Mouse (Mus musculus) mesoderm, embryonic 11.5 days (tissue): Measurements from ENCODE around the gene Rab8a.

ENCODE experiments used
- DNase-seq: peaks from one replicate; pipeline ENCODE4 v3.0.0-alpha.2; 2012; ENCODE audit warnings: low read depth, low spot score

The Rab8a gene

DNA sequence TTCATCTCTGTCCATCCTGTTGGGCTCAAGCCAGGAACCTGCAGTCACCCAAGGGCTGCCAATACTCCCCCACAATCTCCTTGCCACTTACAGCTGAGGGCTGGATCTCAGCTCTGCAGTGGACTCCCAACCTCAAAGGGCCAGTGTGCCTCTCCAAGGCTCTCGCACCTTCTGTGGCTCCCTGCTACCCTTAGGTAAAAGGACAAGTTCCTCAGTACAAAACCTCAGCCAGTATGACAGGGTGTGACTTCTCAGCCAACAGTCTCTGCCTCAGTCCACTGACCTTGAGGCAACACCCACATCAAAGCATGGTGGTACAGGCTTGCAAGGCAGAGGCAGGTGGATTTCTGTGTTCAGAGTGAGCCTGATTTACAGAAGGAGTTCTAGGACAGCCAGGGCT lies 50.8 kb downstream of the Rab8a start:
- no peak for DNase-seq

DNA sequence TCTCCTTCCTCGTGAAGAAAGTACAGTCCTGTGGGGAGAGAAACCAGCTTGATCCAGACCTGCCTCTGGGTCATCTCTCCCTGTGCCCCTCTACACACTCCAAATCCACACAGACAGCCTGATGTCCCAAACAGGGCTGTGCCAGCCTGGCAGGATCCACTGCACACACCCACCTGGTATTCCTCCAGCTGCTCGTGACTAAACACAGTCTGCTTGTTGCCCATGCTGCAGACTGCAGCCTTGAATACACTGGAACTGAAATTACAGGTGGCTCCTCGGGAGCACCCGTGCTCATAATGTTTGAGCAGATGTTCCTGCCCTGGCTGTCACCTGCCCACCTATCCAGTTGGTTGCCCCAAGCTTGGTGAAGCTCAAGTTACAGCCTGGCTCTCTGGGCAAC lies 51.8 kb downstream of the Rab8a start, which contains the start of gene Cib3:
Cib3 (minus strand) TSS at position 87 of the 400 bp plus-strand sequence.
- no peak for DNase-seq

DNA sequence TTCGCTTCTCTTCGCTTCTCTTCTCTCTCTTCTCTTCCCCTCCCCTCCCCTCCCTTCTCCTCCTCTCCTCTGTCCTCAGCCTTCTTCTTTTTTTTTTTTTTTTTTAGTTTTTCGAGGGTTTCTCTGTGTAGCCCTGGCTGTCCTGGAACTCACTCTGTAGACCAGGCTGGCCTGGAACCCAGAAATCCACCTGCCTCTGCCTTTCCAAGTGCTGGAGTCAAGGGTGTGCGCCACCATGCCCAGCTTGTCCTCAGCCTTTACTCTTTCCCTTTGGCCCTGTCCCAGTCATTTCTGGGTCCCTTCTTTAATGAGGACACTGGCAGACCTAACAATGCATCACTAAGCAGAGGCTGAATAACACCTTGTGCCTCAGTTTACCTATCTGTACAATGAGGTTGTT lies 52.5 kb downstream of the Rab8a start, which contains the start of gene Gm11034:
Gm11034 (minus strand) TSS at position 101 of the 400 bp plus-strand sequence.
- no peak for DNase-seq

DNA sequence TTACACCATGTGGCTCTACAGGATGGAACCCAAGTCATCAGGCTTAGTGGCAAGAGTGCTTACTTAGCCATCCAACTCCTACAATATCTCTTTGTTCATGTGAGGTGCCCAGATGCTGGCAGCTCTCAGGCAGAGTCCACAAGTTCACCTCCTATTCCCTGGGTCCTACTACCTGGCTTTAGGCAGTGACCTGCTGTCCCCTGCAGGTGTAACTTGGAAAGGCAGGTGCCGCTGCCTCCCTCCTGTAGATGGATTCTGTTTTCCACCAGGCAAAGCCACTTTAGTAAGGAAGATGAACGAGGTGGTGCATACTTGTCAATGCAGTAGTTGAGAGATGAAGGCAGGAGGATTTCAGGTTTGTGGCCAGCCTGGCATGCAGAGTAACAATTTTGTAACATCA lies 54.1 kb downstream of the Rab8a start:
- no peak for DNase-seq

DNA sequence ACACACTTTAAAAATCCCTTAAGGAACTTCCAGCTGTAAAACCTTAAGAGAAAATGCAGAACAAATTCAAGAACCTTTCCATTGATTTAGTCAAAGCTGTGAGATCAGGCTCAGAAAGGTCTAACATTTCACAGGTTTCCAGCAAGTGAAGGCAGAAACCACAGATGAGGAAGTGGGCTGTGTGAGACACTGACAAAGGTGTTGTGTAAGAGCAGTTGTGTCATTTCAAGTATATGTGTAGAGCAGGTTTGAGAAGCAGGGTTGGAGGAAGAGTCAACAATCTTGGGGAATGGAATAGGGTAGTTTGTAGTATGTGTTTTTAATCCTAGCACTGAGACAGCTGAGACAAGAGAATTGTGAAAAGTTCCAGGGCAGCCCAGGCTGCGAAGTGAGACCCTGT lies 54.9 kb downstream of the Rab8a start:
- no peak for DNase-seq

DNA sequence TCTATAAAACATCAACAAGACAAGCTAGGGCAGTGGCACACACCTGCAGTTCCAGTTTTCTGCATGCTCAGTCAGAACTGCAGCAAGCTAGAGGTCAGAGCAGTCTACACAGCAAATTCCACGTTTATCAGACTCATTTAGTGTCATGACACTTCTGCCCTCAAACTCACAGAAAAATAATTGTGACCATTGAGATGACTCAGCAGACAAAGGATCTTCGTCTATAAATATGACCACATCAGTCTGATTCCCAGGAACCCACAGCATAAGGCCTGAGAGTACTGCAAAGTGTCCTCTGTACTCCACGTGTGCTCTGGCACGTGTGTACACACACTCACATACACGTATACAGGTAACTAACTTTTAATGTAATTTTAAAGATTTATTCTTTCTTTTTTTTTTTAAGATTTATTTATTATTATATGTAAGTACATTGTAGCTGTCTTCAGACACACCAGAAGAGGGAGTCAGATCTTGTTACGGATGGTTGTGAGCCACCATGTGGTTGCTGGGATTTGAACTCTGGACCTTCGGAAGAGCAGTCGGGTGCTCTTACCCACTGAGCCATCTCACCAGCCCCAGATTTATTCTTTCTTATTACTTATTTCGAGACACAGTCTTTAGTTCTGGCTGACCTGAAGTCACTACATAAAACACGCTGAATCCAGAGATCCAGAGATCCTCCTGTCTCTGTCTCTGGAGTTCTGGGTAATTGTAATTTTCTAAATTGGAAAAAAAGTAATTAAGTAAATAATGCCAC lies 58.0 kb downstream of the Rab8a start:
- DNase-seq = no peak

DNA sequence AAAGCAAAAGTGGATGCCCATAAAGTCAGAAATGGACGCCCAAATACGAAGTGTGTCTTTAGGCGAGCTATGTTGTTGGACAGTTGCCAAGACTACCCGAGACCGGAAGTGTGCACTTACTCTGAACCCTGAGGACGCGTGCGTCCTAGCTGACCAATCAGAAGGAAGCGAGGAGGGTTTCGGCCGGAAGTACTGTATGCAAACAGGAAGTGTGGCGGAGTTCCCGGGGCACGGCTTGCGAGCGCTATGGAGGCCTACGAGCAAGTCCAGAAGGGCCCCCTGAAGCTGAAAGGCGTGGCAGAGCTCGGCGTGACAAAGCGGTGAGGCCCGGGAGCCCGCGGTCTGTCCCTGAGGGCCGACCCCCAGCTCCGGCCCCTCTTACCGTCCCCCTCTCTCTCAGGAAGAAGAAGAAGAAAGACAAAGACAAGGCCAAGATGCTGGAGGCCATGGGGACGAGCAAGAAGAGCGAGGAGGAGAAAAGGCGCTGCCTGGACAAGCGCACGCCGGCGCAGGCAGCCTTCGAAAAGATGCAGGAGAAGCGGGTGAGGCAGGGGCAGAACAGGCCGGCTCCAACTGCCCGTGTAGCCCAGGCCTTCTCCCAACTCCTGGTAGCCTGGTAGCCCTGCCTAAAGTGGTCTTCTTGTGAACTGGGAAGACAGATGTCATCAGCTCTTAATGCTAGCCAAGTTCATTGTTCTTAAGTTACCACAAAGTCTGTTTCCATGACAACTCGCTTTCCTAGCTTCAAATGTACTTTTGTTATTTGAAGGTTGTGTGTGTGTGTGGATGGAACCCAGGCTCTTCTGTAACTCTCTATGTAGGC lies 58.8 kb downstream of the Rab8a start, which contains the start of gene Fam32a:
Fam32a (plus strand) TSS at position 190 of the 823 bp plus-strand sequence.
- DNase-seq = peak; percentile 99

DNA sequence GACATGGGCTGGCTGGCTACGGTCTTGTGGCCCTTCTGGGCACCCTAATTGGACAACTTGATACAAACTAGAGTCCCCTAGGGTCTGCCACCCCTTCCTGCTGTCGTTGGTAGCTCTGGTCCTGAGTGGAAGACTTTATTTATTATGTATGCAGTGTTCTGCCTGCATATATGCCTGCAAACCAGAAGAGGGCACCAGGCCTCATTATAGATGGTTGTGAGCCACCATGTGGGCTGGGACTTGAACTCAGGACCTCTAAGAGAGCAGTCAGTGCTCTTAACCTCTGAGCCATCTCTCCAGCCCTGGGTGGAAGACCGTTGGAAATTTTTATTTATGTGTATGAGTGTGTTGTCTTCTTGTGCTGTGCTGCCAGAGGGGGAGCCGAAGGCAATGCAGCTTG lies 59.8 kb downstream of the Rab8a start:
- no peak for DNase-seq

DNA sequence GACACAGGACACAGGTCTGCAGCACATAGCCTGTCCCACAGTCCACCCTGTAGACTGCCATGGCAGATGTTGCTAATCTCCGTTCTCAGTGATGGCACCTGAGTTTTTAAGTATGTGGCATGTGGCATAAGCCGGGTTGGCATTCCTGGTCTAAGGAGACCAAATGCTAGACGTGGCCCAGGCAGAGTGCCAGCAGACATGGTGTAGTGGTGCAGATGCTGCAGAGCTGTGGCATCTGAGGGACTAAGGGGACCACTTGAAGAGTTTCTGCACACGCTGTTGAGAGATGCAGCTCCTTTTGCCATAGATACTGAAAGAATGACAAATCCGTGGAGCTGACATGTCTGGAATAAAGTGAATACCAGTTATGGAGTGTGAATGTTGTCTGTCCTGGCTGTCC lies 61.7 kb downstream of the Rab8a start:
- no peak for DNase-seq
